Mouse (Mus musculus) heart, adult 2 months (tissue): ENCODE results near the gene Gtf2ird2.
A peak's percentile ranks its signal among the peaks of the same experiment; 100 is the strongest.

Source experiments
- CTCF ChIP-seq: fragments of 200-600 bp; IDR thresholded peaks from 2 replicates; pipeline ENCODE4 v1.8.1; 2022; ENCODE audit warnings: antibody characterized with exemption, mild to moderate bottlenecking, moderate library complexity
- EP300 ChIP-seq: fragments of 200-500 bp; IDR thresholded peaks from 2 replicates; pipeline ENCODE4 v1.6.1; 2011; ENCODE audit warnings: low read depth, low read length, control low read depth; ENCODE audit not compliant: insufficient read depth
- POLR2A ChIP-seq: fragments of 200-500 bp; IDR thresholded peaks from 2 replicates; pipeline ENCODE4 v1.6.1; 2011; ENCODE audit warnings: mild to moderate bottlenecking, low read depth, low read length, control low read depth; ENCODE audit not compliant: insufficient read depth

GRCm38 (mm10) chr5:134227574-134228248 is 43.9 kb downstream of the Gtf2ird2 start:
- TF ChIP-seq POLR2A (no peak), CTCF (peak; percentile 69), EP300 (no peak)
